Mouse (Mus musculus) induced T-regulatory cell, adult 2 months (primary cell): ENCODE measurements around the gene Ptgr2.
"Not testable (repeated sequence)": the region's sequence is repeated elsewhere in the genome, so short reads cannot be mapped to it uniquely, and the experiment has no call there.

ENCODE experiments used
- DNase-seq: peaks from one replicate; pipeline ENCODE4 v3.0.0-alpha.2; 2012; ENCODE audit warnings: low read depth

Gene Ptgr2

DNA sequence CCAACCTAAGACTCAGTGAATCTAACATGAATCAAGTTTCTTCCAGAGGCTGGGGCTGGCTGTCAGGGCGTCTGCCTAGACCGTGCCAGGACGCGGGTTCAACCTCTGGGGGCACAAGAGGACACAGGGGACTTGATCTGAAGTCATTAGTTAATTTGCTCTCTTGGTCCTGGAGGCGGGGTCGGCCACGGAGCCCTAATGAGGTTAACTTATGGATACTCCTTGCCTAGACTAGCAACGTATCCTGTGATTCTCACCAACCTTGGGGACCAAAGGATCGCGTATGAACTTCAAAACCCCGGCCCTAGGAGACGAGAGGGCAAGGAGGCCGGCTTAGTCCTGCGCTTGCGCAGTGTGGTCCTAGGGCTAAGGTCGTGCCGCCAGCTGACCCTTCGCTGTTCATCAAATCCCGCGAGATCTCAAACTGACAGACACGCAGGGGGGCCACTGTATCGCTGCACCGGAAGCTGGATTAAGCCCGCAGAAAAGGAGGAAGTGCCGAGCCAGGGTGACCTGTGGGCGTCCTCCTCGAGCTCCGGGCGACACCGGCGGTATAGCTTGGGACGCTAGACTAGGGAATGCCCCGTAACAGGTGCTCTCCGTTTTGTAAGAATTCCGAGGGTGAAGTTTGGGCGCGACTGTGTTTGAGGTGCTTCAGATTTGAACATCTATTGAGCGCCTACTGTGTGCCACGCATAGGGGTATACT, at the start of gene Ptgr2:
TSS of gene Ptgr2 (plus strand) at position 348 of the 708 bp plus-strand sequence.
- peak; percentile 95 for DNase-seq

DNA sequence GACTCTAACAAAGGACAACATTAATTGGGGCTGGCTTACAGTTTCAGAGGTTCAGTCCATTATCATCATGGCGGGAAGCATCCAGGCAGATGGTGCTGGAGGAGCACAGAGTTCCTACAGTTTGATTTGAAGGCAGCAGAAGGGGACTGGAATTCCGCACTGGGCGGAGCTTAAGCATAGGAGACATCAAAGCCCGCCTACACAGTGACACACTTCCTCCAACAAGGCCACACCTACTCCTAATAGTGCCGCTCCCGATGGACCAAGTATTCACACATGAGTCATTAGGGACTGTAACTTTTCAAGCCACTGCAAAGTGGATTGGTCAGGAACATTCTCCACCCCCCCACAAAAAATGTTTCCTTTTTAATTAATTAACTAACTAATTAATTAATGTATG, 49.5 kb upstream of the Ptgr2 start:
- DNase-seq, result no peak

DNA sequence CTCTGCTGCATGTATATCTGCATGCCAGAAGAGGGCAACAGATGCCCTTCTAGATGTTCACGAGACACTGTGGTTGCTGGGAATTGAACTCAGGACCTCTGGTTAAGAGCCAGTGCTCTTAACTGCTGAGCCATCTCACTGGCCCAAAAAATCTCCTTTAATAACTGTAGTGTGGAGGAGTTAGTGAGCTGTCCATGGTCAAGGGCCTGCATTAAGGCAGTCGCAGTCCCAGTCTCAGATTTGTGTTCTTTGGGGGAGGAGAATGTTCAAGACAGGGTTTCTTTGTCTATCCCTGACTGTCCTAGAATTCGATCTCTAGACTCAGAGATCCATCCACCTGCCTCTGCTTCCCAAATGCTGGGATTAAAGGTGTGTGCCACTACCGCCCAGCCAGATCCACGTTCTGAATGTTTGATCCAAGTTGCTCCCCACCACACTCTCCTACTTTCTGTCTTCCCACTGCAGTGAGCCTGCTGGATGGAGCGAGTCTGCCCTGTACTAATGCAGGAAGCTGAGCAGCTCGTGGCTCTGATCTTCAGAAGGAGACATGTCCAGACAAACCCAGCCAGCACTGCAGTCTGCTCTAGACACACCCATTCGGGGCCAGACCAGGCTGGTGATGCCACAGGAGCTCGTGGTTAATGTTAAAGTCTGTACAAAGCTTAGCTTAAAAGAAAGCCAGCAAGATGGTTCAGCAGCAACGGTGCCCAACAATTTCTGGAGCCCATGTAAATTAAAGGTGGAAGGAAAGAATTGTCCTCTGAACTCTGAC, 48.9 kb upstream of the Ptgr2 start:
- DNase-seq, result no peak

DNA sequence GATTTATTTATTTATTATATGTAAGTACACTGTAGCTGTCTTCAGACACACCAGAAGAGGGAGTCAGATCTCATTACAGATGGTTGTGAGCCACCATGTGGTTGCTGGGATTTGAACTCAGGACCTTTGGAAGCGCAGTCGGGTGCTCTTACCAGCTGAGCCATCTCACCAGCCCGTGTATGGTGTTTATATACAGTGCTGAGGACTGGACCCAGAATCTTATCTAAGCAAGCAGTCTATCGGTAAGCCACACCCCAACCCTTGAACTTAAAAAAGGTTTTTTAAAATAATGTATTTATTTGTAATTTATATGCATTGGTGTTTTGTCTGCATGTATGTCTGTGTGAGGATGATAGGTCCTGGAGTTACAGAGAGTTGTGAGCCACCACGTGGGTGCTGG, 48.0 kb upstream of the Ptgr2 start:
- DNase-seq, result not testable (repeated sequence)

DNA sequence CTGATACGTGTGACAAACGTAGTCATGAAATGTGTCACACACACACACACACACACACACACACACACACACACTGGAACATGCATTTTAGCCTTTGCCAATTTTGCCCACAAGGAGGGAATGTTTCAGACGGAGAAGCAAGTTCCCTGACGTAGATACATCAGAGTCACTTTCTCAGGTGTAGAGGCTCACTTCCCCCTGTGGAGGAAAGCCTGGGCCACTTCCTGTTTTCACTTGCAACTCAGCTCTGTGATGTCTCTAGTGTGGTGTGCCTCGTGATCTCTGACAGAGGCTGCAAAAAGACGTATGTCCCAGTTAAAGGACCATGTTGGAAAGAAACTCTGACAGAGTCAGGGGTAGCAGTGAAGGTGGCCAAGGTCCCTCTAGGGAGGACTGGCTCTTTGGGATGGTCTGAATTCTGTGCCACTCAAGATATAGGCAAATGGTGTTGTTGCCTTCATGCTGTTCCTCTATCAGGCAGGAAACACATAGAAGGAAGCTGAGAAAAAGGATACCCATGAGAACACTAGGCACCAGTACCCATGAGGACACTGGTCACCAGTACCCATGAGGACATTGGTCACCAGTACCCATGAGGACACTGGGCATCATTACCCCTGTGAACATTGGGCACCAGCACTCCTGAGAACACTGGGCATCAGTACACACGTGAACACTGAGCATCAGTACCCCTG, 41.8 kb upstream of the Ptgr2 start:
- peak; percentile 93 for DNase-seq

DNA sequence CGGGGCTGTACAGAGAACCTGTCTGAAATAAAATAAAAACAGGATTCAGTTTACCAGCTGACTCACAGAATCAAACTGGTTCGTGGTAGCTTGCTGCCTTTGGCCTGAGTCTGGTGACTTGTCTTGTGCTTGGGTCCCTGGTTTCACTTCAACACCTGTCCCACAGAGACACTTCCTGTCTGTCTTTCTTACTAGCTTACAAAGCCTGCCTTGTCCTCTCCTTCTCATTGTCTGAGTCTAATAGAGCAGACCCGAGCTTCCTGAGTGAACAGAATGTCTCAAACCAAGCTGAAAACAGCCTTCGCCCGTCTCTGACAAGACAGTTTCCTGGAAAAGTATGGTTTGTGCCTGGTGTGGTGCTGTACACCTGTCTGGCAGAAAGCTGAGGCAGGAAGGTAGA, 39.3 kb upstream of the Ptgr2 start:
- peak; percentile 80 for DNase-seq

DNA sequence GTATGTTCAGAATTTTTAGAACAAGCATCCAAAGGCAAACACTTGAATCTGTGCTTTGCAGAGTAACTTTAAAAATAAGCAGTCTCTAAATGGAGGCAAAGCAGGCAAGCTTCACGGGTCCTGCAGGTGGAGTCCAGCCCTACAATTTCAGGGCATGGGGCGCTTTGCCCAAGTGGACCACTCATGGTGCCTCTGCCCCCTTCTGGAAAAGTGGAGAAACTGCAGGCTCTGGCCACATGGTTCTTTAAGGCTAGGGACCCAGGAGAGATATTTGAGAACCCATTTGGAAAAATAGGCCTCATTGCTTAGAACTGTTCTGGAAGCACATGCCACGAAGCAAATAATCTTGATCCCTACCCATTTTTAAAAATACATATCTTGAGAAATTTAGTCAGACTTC, 35.8 kb upstream of the Ptgr2 start:
- peak; percentile 86 for DNase-seq

DNA sequence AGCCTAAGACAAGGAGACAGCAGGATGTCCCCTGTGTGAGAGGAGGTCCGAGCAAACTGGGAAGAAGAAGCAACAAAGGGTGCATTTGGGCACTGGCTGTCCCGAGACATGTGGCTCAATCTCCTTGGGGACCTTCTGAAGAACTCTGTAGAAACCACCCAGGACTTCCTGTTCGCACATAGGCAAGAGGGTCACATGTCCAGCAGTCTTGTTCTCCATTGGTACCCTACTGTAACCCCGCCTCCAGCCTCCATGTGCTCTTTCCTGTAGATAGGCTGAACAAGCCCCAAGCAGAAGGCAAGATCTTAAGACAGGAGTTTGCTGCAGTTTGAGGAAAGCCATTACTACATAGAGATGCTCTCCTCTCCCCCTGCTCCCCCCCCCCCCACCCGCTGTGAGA, 32.2 kb upstream of the Ptgr2 start:
- no peak for DNase-seq

DNA sequence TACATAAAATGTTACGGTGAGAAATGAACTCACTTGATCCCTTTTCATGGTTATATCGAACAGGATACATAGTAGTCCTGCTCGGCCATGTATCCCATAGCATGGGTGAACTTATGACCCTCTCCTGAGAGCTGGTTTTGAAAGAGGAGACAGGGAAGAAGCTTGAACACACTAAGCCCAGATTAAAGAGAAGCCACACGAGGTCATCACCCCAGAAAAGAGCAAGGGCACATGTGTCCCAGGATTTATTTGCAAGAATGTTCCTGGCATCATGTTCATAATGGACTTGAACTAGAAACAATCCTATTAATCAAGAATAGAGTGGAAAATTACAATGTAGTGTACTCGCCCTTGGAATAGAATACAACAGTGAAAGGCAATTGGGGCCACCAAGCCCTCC, 30.1 kb upstream of the Ptgr2 start:
- no peak for DNase-seq

DNA sequence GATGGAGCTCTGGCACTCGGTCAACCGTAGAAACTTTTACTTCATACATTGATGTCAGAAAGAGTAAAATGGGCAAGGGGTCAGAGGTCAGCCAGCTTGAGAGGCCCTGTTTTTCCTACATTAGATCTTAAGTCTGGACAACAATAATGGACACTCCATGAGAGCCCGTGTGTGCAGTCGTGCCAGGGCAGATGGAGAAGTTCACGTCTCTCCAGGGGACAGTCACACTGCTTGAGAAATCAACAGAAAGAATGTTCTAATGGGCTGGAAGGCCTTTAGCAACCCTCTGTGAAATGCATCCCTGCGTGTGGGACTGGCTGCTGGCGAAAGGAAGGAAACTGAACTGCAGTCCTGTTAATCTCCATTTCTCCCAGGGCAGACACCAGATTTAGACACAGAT, 24.7 kb upstream of the Ptgr2 start:
- no peak for DNase-seq

DNA sequence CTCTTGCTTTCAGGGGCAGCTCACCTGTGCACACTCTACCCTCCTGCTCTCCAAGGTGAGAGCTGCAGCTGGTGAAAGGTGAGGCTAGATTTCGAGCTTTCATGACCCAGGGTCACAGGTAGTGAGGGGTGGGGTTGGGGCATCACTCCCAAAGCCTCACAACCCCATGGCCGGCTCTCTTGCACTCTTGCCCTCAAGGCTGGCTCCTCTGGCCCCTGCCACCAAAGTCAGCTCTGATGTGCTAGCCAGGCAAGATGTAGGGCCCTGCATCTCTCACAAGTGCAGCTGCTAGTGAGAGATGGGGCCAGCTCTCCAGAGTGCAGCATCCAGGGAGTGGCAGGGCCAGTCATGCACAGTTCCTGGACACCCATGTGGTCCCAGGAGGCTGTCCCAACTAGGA, 17.8 kb upstream of the Ptgr2 start:
- DNase-seq, result no peak

DNA sequence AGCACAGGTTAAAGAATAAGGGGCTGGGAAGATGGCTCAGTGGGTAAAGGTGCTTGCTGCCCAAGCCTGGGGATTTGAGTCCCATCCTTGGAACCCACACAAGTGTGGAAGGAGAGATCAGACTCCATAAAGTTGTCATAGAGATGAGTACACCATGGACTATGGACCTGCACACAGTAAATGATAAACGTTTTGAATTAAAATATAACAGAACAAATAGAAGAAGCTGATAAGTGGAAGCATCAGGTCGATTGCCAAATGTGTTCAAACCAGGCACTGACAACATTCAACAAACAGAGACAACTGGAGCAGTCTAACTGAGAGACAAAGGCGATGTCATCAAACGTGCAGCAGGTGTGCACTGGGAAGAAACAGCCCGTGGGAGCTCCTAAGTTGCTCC, 11.7 kb upstream of the Ptgr2 start:
- DNase-seq, result no peak

DNA sequence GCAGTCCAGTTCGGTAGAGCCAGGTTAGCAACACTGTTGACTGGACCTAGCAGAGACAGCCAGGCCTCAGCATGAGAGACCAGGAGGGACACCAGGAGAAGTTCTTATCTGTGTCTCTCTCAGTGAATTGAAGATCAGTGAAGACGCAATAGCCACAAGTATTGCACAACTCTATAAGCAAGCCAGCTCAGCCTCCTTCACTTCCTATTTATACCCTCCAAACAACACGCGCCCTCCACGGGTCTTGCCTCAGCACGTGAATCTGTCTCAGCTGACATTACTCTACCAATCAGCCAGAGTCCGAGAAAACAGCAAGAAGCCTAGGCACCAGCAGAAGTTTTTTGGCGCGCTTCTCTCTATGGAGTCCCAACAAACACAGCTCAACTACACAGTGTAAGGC, 9.7 kb upstream of the Ptgr2 start:
- no peak for DNase-seq

DNA sequence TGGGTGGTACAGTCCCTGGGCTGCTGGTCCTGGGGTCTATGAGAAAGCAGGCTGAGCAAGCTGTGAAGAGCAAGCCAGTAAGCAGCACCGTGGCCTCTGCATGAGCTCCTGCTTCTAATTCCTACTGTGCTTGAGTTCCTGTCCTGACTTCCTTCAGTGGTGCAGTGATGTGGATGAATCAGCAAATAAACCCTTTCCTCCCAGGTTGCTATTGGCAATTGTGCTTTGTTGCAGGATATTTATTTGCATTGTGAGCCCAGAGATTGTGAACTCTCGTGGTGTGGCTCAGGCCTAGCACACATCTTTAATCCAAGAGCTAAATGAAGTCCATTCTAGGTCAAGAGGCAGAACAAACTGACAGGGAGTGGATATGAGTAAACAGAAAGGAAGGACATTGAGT, 8.7 kb upstream of the Ptgr2 start:
- no peak for DNase-seq

DNA sequence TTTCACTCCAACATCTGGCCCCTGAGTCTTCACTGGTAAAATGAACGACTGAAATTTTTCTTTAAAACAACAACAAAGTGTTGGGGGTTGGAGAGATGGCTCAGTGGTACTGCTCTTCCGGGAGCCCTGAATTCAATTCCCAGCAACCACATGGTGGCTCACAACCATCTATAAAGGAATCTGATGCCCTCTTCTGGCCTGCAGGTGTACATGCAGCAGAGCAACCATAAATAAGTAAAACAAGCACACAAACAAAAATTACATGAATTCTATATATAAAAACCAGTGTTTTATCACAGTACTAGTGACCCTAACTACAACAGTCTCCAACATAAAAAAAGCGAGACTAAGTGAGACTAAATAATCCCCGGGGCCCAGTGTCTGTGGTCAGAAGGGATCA, 8.2 kb upstream of the Ptgr2 start:
- DNase-seq, result no peak

DNA sequence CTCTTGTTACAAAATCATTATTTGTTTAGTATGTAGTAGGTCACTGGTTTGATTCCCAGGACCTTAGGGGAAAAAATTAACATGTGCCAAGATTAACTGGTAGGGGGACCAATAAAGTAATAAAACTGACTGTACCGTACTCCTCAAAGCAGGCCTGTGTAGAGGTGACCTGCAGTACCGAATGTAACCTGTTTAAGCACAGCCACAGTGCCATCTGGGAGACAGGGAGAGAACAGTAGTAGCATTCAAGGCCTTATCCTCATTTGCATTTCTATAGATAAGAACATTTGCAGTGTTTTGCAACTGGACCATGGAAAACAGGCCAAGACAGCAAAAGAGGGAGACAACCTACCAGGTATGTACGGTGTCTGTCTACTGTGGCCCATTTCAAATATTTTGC, 7.2 kb upstream of the Ptgr2 start:
- no peak for DNase-seq

DNA sequence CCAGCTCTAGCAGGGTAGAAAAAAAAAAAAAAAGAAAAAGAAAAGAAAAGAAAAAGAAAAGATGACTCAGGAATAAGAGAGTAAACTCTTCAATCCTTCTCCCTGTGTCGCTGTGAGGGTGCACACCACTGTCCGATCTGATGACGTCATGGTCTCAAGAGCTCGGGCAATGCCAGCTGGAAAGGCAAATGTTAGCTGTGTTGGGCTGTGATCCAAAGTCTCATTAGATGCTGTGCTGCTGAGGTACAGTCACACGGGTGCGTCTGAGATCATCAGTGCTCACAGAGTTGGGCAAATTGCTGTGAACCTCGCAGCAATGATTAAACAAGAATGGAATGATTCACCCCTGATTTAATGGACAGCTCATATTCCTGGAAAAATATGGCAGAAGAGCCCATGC, 6.1 kb upstream of the Ptgr2 start:
- DNase-seq, result no peak

DNA sequence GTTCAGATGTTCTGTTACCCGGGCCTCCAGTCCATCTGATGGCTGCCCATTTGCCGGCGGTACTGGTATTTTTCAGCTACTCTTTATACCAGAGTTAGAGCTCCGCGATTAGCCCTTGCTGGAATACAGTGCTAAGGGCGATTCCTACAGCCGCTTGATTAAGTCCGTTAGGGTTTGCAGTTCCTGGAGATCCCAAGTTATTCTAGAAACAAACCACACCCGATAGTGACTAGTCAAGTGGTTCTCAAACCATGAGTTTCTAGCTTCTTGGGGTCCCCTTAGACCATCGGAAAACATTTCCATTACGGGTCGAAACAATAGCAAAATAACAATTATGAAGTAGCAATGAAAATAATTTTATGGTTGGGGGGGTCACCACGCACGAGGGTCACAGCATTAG, 641 bp upstream of the Ptgr2 start:
- no peak for DNase-seq

DNA sequence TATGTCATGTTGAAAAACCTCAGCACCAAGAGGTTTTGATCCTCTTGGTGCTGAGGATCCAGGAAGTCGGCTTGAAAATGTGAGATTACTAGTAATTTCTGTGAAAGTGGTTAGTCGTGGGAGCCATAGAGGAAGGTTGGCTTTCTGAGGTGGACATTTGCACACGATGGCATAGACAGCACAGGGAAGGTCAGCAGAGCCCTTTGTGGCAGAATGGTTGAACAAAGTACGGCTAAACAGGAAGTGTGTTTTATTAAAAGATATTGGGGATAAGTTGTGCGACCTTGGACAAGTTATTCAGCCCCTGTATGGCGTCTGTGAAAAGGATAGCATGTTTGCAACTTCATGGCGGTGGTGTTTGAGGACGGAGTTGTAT, 549 bp downstream of the Ptgr2 start:
- no peak for DNase-seq

DNA sequence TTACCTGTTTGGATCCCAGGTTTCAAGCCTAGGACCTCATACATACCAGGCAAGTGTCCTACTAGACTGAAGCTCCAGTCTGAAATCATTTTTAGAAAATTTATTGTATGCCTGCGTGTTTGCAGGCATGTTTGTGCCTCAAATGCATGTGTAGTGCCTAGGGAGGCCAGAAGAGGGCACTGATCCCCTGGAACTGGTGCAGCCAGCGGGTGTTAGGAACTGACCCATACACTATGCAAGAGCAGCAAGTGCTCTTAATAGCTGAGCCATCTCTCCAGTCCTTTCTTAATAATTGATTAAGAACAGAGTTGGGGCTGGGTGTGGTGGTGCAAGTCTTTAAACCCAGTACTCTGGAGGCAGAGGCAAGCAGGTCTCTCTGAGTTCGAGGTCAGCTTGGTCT, 3.4 kb downstream of the Ptgr2 start:
- peak; percentile 57 for DNase-seq

DNA sequence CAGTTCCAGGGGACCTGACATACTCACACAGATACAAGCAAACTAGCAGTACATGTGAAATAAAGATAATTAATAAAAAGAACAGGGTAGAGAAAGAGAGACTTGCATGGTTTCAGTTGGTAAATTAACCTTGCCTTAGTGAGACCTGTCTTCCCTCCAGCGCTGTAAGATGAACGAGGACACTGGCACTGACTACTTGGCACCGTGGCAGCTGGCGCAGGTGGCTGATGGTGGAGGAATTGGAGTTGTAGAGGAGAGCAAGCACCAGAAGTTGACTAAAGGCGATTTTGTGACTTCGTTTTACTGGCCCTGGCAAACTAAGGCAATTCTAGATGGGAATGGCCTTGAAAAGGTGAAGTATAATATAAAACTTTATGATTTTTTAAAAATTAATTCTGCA, 12.8 kb downstream of the Ptgr2 start:
- DNase-seq, result no peak

DNA sequence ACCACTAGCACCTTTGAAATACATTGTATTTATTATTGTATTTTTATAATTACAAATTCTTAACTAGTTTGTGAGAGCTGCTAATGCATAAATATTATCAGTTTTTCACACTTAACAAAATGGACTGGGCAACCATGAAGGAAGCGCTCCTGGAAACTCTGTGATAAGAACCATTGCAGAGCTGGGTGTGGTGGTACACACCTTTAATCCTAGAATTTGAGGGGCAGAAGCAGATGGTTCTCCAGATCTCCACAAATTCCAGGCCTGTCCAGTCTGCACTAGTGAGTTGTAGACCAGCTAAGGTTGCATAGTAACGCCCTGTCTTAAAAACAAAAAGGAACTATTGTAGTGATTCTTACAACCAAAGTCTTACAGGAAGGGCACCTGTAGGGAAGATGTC, 14.2 kb downstream of the Ptgr2 start:
- no peak for DNase-seq

DNA sequence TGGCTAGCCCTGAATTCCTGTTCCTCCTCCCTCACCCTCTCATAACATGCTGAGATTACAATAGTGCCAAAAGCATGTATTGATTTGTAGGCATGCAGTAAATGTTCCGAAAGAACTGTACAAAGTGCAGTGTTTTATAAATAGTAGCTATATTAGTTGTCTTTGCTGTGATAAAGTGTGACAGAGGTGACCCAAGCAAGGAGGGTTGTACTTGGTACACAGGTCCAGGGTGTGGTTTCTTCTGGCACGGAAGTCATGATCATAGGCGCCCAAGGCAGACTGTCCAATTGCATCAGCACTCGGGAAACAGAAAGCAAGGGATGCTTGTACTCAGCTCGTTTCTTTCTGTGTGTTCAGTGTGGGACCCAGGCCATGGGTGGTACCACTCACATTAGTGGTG, 19.1 kb downstream of the Ptgr2 start:
- DNase-seq, result no peak
